Comparison of ENCODE assay signal across 9 mouse cellular contexts in the genomic region with DNA sequence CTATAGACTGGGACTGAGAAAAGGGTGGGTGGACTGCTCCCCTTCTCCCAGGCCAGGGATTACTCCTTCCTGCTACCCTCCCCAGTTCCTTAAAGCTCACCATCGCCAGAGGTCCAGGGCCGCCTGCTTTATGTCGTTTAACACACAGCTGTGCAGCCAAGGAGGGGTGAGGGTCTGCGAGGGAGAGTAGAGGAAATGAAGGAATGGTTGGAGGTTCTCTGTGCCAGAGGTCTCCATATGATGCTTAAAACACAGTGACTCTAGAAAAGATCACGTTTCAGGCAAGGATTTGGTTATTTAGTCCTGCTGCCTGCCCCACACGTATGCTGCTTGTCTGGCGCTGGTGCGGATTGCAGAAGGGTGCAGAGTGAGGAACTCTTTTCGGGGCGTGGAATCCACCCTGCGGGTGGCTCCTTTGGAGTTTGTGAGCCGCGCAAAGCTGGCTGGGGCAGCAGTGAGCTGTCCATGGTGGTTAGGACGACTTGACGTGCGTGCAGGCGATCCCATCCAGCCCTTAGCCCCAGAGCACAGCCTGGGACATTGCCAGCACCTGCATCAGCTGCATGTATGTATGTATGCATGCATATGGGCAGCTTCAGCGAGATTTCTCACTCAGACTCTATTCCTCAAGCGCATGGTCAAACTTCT. TPM values are rescaled to one million over a fixed set of nuclear protein-coding genes. Genes with fewer than 3 reads are reported as not detected.
A peak's percentile ranks its signal among the peaks of the same experiment; 100 is the strongest.
DNase-seq lines count a peak whose midpoint lies in the region; ATAC-seq and TF ChIP-seq lines count a peak whose summit lies in the region.
"Had no signal": no experiment of that assay in that cellular context is flagged by ENCODE, and none has a peak within 500 bp of the region (broad histone marks: within the 10 kb centered on the region; RNA-seq: fewer than 3 reads in every experiment).

No protein-coding gene starts in this region.

- WGBS in lung, embryonic 15.5 days = 3% methylated on average over 19 of the region's 19 CpGs
- WGBS in hindbrain, embryonic 15.5 days = 5% methylated on average over 19 of the region's 19 CpGs
- WGBS in neural tube, embryonic 11.5 days = 4% methylated on average over 19 of the region's 19 CpGs

- peak; percentile 53 for DNase-seq in adrenal gland, adult 2 months
- DNase-seq in adrenal gland, adult 18-20 months (ENCODE audit: low spot score in 2 of 2) = no peak
- DNase-seq in lung, postnatal 25 days (ENCODE audit: low spot score) = no peak
- peak; percentile 54 for DNase-seq in neural tube, embryonic 11.5 days (ENCODE audit: low spot score)
- no peak for DNase-seq in thymus, postnatal 0 days (ENCODE audit: low spot score)
- no peak for DNase-seq in layer of hippocampus, adult 2 months (ENCODE audit: low spot score in 2 of 2)

- H3K36me3 ChIP-seq in lung, embryonic 15.5 days = no peaks in the 10 kb centered on the region
- no peaks in the 10 kb centered on the region for H3K36me3 ChIP-seq in hindbrain, embryonic 15.5 days
- no peaks in the 10 kb centered on the region for H3K36me3 ChIP-seq in neural tube, embryonic 11.5 days (ENCODE audit: control insufficient read depth, insufficient read depth, low read length)

- no peak overlapping the region for H3K4me3 ChIP-seq in lung, embryonic 15.5 days
- no peak overlapping the region; the same call in 1 of the 2 replicates for H3K4me3 ChIP-seq in hindbrain, embryonic 15.5 days
- H3K4me3 ChIP-seq in neural tube, embryonic 11.5 days (ENCODE audit: low read depth, low read length) = no peak overlapping the region
- no peak overlapping the region for H3K4me3 ChIP-seq in layer of hippocampus, adult 2 months

- peaks cover 29% of the 10 kb centered on the region for H3K27me3 ChIP-seq in lung, embryonic 15.5 days
- peaks cover 46% of the 10 kb centered on the region for H3K27me3 ChIP-seq in hindbrain, embryonic 15.5 days
- H3K27me3 ChIP-seq in neural tube, embryonic 11.5 days (ENCODE audit: control insufficient read depth, insufficient read depth, low read length) = peaks cover 26% of the 10 kb centered on the region

- H3K9ac ChIP-seq in lung, embryonic 15.5 days = no peak overlapping the region
- no peak overlapping the region for H3K9ac ChIP-seq in hindbrain, embryonic 15.5 days
- H3K9ac ChIP-seq in neural tube, embryonic 11.5 days (ENCODE audit: low read length) = no peak overlapping the region

- peak; percentile 45; the same call in 1 of the 2 replicates for ATAC-seq in lung, embryonic 15.5 days (ENCODE audit: borderline replicate concordance, extremely low read depth, low FRiP score, low TSS enrichment)
- ATAC-seq in hindbrain, embryonic 15.5 days (ENCODE audit: low FRiP score, low read depth) = no peak
- no peak for ATAC-seq in neural tube, embryonic 11.5 days (ENCODE audit: insufficient read depth, low FRiP score, low TSS enrichment)

- no peak for TF ChIP-seq CTCF in layer of hippocampus, adult 2 months (conservative IDR thresholded peaks at IDR 0.05)

- H3K4me1 ChIP-seq in lung, embryonic 15.5 days = peaks cover 12% of the 10 kb centered on the region
- H3K4me1 ChIP-seq in hindbrain, embryonic 15.5 days (replicated peaks) = peaks cover 16% of the 10 kb centered on the region
- H3K4me1 ChIP-seq in neural tube, embryonic 11.5 days (ENCODE audit: control insufficient read depth, insufficient read depth, low read length) = 0 out of 2 replicates have a peak, but pooled peaks cover under 1% of the 10 kb centered on the region

- no peak overlapping the region for H3K27ac ChIP-seq in lung, embryonic 15.5 days
- no peak overlapping the region for H3K27ac ChIP-seq in hindbrain, embryonic 15.5 days (replicated peaks)
- H3K27ac ChIP-seq in neural tube, embryonic 11.5 days (ENCODE audit: low read depth, low read length) = no peak overlapping the region
- no peak overlapping the region for H3K27ac ChIP-seq in layer of hippocampus, adult 2 months

- H3K9me3 ChIP-seq in lung, embryonic 15.5 days = no peaks in the 10 kb centered on the region
- H3K9me3 ChIP-seq in hindbrain, embryonic 15.5 days = no peaks in the 10 kb centered on the region
- no peaks in the 10 kb centered on the region for H3K9me3 ChIP-seq in neural tube, embryonic 11.5 days (ENCODE audit: control insufficient read depth, low read length)

- H3K4me2 ChIP-seq in lung, embryonic 15.5 days = no peak overlapping the region
- H3K4me2 ChIP-seq in hindbrain, embryonic 15.5 days = peak overlapping the region; percentile 36
- no peak overlapping the region for H3K4me2 ChIP-seq in neural tube, embryonic 11.5 days (ENCODE audit: low read depth)

RNA-seq across cellular contexts. Expression of gene Pthlh, which starts 4.3 kb away (rescaled TPM):
- under 1 TPM in 1 of 2 experiments, not detected in 1; 0.93 TPM for total RNA-seq in adrenal gland, adult 2 months (2021)
- polyA plus RNA-seq in adrenal gland, adult 2 months (2012; rRNA removed) = 0.27 and 0.55 TPM in 2 replicates
- total RNA-seq in adrenal gland, adult 18-20 months (2021) = 1 to 10 TPM in 1 of 2 experiments, under 1 TPM in 1; 0.23 to 1.3 TPM
- polyA plus RNA-seq in lung, embryonic 15.5 days (2015; fragmentation: Nextera tagmentation; extraction: Ambion mirVana) = 10.1 and 11.0 TPM in 2 replicates
- polyA plus RNA-seq in hindbrain, embryonic 15.5 days (2015; fragmentation: Nextera tagmentation; extraction: Ambion mirVana) = 3.9 and 4.0 TPM in 2 replicates
- 1.6 and 1.7 TPM in 2 replicates for polyA plus RNA-seq in neural tube, embryonic 11.5 days (2014; fragmentation: Nextera tagmentation; extraction: Ambion mirVana)
- 3.1 and 3.3 TPM in 2 replicates for polyA plus RNA-seq in thymus, postnatal 0 days (2015; fragmentation: Nextera tagmentation; extraction: Ambion mirVana)
- total RNA-seq in layer of hippocampus, adult 2 months (2021) = 1 to 10 TPM; 1.4 to 2.0 TPM
- total RNA-seq: neutrophil, adult 5-6 weeks had no signal

Comparison
In these comparisons a context has a peak if more than half of its experiments do, and no peak if none do; other contexts are left out.
1. DNase-seq: peak in adrenal gland, adult 2 months (single experiment) and neural tube, embryonic 11.5 days (single experiment); none in adrenal gland, adult 18-20 months (0 of 2), lung, postnatal 25 days (single experiment), thymus, postnatal 0 days (single experiment) and layer of hippocampus, adult 2 months (0 of 2).